Mouse (Mus musculus): ENCODE results near the gene Got2. TPM values are rescaled to one million over a fixed set of nuclear protein-coding genes. Genes with fewer than 3 reads are reported as not detected.
"Not testable (repeated sequence)": the region's sequence is repeated elsewhere in the genome, so short reads cannot be mapped to it uniquely, and the experiment has no call there.

Gene Got2
- polyA plus RNA-seq, 1 experiment from 2014 or later = 236 TPM

- H3K27ac ChIP-seq = peak overlapping the region; percentile 66
- no peak for ATAC-seq
Measured at GRCm38 (mm10) chr8:95886647-95887577, 1.4 kb downstream of the Got2 start.

GRCm38 (mm10) chr8:95885966-95886365 lies 2.4 kb downstream of the Got2 start:
- peak overlapping the region; percentile 88; the same call in 1 of the 2 replicates for H3K4me2 ChIP-seq (replicated peaks)
- H3K4me1 ChIP-seq (replicated peaks) = peaks cover 18% of the 10 kb centered on the region
- H3K27me3 ChIP-seq (replicated peaks) = no peaks in the 10 kb centered on the region
- H3K9ac ChIP-seq = no peak overlapping the region
- no peaks in the 10 kb centered on the region for H3K9me3 ChIP-seq
- H3K4me3 ChIP-seq (replicated peaks) = no peak overlapping the region
- no peaks in the 10 kb centered on the region for H3K36me3 ChIP-seq
- 0 out of 2 replicates have a peak, but pooled peaks have one; percentile 13 for ATAC-seq
- 58% methylated on average over 5 of the region's 5 CpGs for WGBS
- H3K27ac ChIP-seq = no peak overlapping the region

More at GRCm38 (mm10) chr8:95886647-95887577, 1.4 kb downstream of the Got2 start:
- 59% methylated on average over 17 of the region's 17 CpGs for WGBS
- H3K4me1 ChIP-seq (replicated peaks) = peaks cover 18% of the 10 kb centered on the region
- H3K36me3 ChIP-seq = no peaks in the 10 kb centered on the region
- H3K9me3 ChIP-seq = no peaks in the 10 kb centered on the region
- peak overlapping the region; percentile 77 for H3K9ac ChIP-seq
- peak overlapping the region; percentile 88 for H3K4me2 ChIP-seq (replicated peaks)
- H3K27me3 ChIP-seq (replicated peaks) = no peaks in the 10 kb centered on the region
- peak overlapping the region; percentile 86 for H3K4me3 ChIP-seq (replicated peaks)

- no peaks in the 10 kb centered on the region for H3K27me3 ChIP-seq (replicated peaks)
- H3K9ac ChIP-seq = no peak overlapping the region
- H3K4me2 ChIP-seq (replicated peaks) = 0 out of 2 replicates have a peak overlapping the region, but pooled peaks have one; percentile 88
- no peaks in the 10 kb centered on the region for H3K36me3 ChIP-seq
- peak overlapping the region; percentile 55; the same call in 1 of the 2 replicates for H3K27ac ChIP-seq
- peaks cover 18% of the 10 kb centered on the region for H3K4me1 ChIP-seq (replicated peaks)
- WGBS = 64% methylated on average over 5 of the region's 5 CpGs
- no peaks in the 10 kb centered on the region for H3K9me3 ChIP-seq
- no peak for ATAC-seq
- H3K4me3 ChIP-seq (replicated peaks) = no peak overlapping the region
Measured at GRCm38 (mm10) chr8:95885271-95885841, 3.0 kb downstream of the Got2 start.

GRCm38 (mm10) chr8:95884491-95884890 lies 3.9 kb downstream of the Got2 start:
- Histone ChIP-seq H3K27ac (peak overlapping the region; percentile 55; the same call in 1 of the 2 replicates), H3K9ac (no peak overlapping the region)
- ATAC-seq = no peak

GRCm38 (mm10) chr8:95882191-95882590 lies 6.2 kb downstream of the Got2 start:
- Histone ChIP-seq H3K4me3 (replicated peaks) (no peak overlapping the region), H3K4me2 (replicated peaks) (no peak overlapping the region), H3K9me3 (no peaks in the 10 kb centered on the region), H3K36me3 (0 out of 2 replicates have a peak, but pooled peaks cover 3% of the 10 kb centered on the region), H3K27ac (no peak overlapping the region), H3K9ac (no peak overlapping the region), H3K4me1 (replicated peaks) (peaks cover 20% of the 10 kb centered on the region), H3K27me3 (replicated peaks) (no peaks in the 10 kb centered on the region)
- WGBS = 83% methylated on average over 9 of the region's 9 CpGs
- ATAC-seq = no peak

More at GRCm38 (mm10) chr8:95884491-95884890, 3.9 kb downstream of the Got2 start:
- Histone ChIP-seq H3K4me3 (replicated peaks) (no peak overlapping the region), H3K36me3 (no peaks in the 10 kb centered on the region), H3K9me3 (no peaks in the 10 kb centered on the region), H3K4me1 (replicated peaks) (peaks cover 18% of the 10 kb centered on the region), H3K27me3 (replicated peaks) (no peaks in the 10 kb centered on the region), H3K4me2 (replicated peaks) (peak overlapping the region; percentile 31; the same call in 1 of the 2 replicates)
- 65% methylated on average over 12 of the region's 12 CpGs for WGBS

- peaks cover 15% of the 10 kb centered on the region for H3K4me1 ChIP-seq (replicated peaks)
- no peak for ATAC-seq
- no peak overlapping the region for H3K9ac ChIP-seq
- H3K9me3 ChIP-seq = no peaks in the 10 kb centered on the region
- H3K4me3 ChIP-seq (replicated peaks) = no peak overlapping the region
- H3K4me2 ChIP-seq (replicated peaks) = no peak overlapping the region
- H3K27me3 ChIP-seq (replicated peaks) = no peaks in the 10 kb centered on the region
- H3K36me3 ChIP-seq = peaks cover 6% of the 10 kb centered on the region; the same call in 1 of the 2 replicates
- H3K27ac ChIP-seq = no peak overlapping the region
- WGBS = 79% methylated on average over 3 of the region's 3 CpGs
Measured at GRCm38 (mm10) chr8:95881576-95881975, 6.8 kb downstream of the Got2 start.

- H3K9ac ChIP-seq = no peak overlapping the region
- peaks cover 10% of the 10 kb centered on the region for H3K4me1 ChIP-seq (replicated peaks)
- no peak overlapping the region for H3K4me3 ChIP-seq (replicated peaks)
- peaks cover 15% of the 10 kb centered on the region for H3K36me3 ChIP-seq
- no peak overlapping the region for H3K27ac ChIP-seq
- no peaks in the 10 kb centered on the region for H3K27me3 ChIP-seq (replicated peaks)
- 87% methylated on average over 4 of the region's 4 CpGs for WGBS
- no peaks in the 10 kb centered on the region for H3K9me3 ChIP-seq
- H3K4me2 ChIP-seq (replicated peaks) = no peak overlapping the region
- ATAC-seq = no peak
Measured at GRCm38 (mm10) chr8:95879823-95880222, 8.5 kb downstream of the Got2 start.

- ATAC-seq = peak; percentile 18; the same call in 1 of the 2 replicates
- H3K4me1 ChIP-seq (replicated peaks) = peaks cover 6% of the 10 kb centered on the region
- no peak overlapping the region for H3K27ac ChIP-seq
- WGBS = 57% methylated on average over 12 of the region's 12 CpGs
- H3K36me3 ChIP-seq = peaks cover 21% of the 10 kb centered on the region
- no peak overlapping the region for H3K4me3 ChIP-seq (replicated peaks)
- no peak overlapping the region for H3K9ac ChIP-seq
- 0 out of 2 replicates have a peak overlapping the region, but pooled peaks have one; percentile 11 for H3K4me2 ChIP-seq (replicated peaks)
- no peaks in the 10 kb centered on the region for H3K27me3 ChIP-seq (replicated peaks)
- no peaks in the 10 kb centered on the region for H3K9me3 ChIP-seq
Measured at GRCm38 (mm10) chr8:95878176-95878962, 10.0 kb downstream of the Got2 start.

- H3K27me3 ChIP-seq (replicated peaks) = no peaks in the 10 kb centered on the region
- H3K9me3 ChIP-seq = no peaks in the 10 kb centered on the region
- no peak overlapping the region for H3K27ac ChIP-seq
- WGBS = 94% methylated on average over 7 of the region's 7 CpGs
- H3K4me2 ChIP-seq (replicated peaks) = no peak overlapping the region
- no peak overlapping the region for H3K4me3 ChIP-seq (replicated peaks)
- H3K36me3 ChIP-seq = peaks cover 38% of the 10 kb centered on the region
- peaks cover 6% of the 10 kb centered on the region for H3K4me1 ChIP-seq (replicated peaks)
- H3K9ac ChIP-seq = no peak overlapping the region
- ATAC-seq = no peak
Measured at GRCm38 (mm10) chr8:95875270-95875669, 13.1 kb downstream of the Got2 start.

- H3K27ac ChIP-seq = no peak overlapping the region
- no peak overlapping the region for H3K4me2 ChIP-seq (replicated peaks)
- H3K9me3 ChIP-seq = no peaks in the 10 kb centered on the region
- ATAC-seq = no peak
- 91% methylated on average over 16 of the region's 16 CpGs for whole genome bisulfite sequencing
- H3K27me3 ChIP-seq (replicated peaks) = no peaks in the 10 kb centered on the region
- no peak overlapping the region for H3K9ac ChIP-seq
- H3K4me3 ChIP-seq (replicated peaks) = no peak overlapping the region
- H3K4me1 ChIP-seq (replicated peaks) = no peaks in the 10 kb centered on the region
- peaks cover 47% of the 10 kb centered on the region for H3K36me3 ChIP-seq
Measured at GRCm38 (mm10) chr8:95871690-95872089, 16.7 kb downstream of the Got2 start.

GRCm38 (mm10) chr8:95864851-95865250 lies 23.5 kb downstream of the Got2 start:
- not testable (repeated sequence) for H3K4me2 ChIP-seq (replicated peaks); ATAC-seq; H3K9me3 ChIP-seq; H3K4me3 ChIP-seq (replicated peaks); H3K4me1 ChIP-seq (replicated peaks); H3K27ac ChIP-seq; H3K27me3 ChIP-seq (replicated peaks); H3K9ac ChIP-seq
- peaks cover 14% of the 10 kb centered on the region for H3K36me3 ChIP-seq
- WGBS = 97% methylated on average over 18 of the region's 18 CpGs
